Mouse (Mus musculus) 416B (cell line): ENCODE measurements at regions not wholly inside any gene's neighbourhood (a gene's known extent, or its start where the extent isn't known, plus 50 kb on each side); places are given as distances from the start of the nearest gene placed in this dataset.

ENCODE experiments used
- DNase-seq: peaks from one replicate; pipeline ENCODE4 v3.0.0; 2011; ENCODE audit warnings: low read depth

DNA sequence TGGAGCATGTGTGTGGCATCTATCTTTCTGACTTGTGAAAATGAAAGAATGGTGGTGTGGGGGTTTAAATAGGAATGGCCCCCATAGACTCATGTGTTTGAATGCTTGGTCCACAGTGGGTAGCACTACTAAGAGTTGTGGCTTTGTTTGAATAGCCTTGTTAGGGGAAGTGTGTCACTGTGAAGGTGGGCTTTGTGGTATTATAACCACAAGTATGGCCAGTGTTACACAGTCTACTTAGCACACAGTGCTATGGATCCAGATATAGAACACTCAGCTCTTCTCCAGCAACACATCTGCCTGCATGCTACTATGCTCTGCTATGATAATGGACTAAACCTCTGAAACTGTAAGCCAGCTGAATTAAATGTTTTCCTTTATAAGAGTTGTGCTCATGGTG lies 184.9 kb downstream of the Gm11361 start:
- DNase-seq: peak; percentile 30

DNA sequence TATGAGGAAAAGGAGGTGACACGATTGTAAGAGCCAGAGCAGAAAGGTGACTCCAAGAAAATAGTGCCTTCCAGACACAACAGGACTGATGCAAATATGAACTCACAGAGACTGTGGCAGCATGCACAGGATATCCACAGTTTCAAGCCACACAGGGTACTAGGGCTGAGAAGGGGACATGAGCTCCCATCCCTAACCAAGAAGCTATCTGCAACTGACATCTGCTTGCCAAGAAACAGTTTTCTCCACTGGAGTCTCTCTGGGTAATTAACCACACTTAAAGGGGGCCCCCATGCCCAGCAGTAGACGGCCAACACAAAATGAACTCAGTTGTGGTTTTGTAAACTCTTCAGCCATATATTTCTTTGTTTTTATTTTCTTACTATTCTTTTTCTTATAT lies 176.1 kb downstream of the Gm11361 start:
- DNase-seq: no peak

DNA sequence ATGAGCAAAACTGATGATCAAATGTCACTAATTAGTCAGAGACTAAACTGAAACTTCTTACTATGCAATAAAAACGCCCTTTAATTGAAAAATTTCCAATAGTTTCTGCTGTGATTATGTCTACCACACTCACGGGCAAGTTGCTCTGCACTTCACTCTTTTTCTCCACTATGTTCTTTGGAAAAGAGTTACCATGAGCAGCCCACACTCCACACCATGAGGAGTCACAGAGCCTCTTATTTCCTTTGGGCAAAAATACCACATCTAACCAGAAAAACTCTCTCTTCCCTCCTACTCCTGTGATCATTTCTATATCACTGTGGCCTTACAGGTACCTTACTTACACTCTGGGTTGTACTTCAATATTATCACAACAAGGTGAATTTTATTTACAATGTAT lies 174.7 kb downstream of the Gm11361 start:
- no peak for DNase-seq

DNA sequence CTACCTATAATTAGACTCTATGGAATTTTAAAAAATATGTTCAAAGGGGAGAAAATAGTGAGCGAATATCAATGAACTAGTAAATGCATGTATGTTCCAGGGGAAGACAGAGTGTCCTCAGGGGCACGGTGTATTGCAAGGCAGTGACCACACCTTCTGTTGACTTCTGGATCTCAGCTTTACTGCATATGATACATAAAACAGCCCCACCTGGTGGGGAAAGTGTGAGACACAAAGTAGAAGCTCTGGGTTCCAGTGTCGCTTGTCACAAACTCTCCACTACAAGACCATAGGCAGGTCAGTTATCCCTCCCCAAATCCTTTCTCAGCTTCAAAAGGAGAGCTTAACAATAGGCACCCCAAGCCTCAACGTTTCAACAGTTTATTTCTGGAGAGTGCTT lies 168.8 kb downstream of the Gm11361 start:
- DNase-seq: peak; percentile 41

DNA sequence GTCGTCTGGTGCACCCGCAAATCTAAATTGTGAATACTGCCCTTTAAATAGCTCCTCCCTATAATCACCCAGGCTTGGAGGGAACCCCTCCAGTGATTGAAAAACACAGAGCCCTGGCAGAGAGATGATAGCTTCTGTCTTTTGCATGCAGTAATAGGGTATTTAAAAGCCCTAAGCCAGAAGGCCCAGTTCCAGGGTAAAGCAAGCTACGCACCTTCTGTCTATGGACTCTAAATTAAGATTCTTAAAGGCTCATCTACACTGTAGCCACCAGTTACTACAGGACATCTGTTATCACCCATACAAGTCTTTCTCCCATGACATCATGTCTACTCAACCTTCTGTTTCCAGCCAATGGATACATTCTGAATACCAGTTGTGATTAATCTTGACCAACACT lies 167.8 kb downstream of the Gm11361 start:
- no peak for DNase-seq

DNA sequence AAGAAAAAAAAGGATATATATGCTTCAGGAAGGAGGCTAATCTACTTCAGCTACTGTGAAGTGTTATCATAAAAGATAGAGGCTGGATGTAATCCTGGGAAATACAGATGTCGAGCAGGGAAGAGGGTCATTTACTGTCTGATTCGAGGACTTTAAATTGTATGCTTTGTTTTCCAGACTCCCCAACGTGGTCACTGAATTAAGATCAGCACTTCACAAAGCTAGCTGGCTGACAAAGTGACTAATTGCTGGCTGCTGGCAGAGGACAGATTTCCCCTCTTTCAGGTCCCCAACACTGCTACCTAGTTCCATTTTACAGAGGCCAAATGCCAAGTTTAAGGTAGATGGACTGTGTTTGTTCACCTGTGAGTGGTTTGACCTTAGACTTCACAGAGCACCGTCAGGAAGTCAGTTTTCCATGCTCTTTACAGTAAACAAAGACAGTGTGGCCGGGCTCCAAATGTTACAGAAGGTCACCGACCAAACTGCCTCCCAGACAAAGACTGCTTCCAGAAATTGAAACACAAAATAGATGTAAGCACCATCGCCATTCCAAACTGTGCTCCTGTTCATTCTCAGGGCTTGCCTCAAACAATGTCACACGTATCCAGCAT lies 167.2 kb downstream of the Gm11361 start:
- no peak for DNase-seq

DNA sequence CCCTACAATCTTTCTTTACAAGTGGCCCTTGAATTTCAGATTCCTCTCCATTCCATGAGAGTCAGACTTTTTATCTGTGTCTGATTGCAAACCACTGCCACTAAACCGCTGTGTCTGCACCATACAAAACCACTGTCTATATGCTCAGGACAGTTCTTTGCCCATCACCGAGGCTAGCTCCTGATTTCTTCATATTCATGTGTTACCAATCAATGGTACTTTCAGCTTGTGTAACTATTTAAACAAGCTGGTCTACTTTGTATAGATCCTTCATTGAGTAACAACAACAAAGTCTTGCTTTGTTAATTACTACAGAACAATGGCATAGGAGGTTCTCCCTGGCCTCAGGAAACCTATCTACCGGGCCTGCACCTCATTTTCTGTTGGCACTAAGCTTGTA lies 164.0 kb downstream of the Gm11361 start:
- DNase-seq: no peak

DNA sequence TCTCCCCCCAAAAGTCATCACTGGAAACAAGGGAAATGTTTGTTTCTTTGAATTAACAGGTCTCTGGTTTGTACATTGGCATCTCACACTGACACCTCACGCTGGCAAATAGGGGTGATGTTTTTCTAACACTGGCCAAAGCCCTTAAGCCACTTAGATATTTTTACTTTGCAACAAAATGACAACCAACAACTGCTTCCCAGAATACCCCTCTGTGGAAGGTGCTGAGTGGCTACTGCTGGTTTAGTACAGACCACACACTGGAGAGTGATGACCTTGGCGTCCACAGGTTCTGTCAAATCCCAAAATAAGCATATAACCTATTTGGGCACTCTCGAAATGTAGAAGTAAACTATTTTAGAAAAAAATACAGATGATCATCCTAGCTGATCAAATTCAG lies 163.3 kb downstream of the Gm11361 start:
- DNase-seq: no peak

DNA sequence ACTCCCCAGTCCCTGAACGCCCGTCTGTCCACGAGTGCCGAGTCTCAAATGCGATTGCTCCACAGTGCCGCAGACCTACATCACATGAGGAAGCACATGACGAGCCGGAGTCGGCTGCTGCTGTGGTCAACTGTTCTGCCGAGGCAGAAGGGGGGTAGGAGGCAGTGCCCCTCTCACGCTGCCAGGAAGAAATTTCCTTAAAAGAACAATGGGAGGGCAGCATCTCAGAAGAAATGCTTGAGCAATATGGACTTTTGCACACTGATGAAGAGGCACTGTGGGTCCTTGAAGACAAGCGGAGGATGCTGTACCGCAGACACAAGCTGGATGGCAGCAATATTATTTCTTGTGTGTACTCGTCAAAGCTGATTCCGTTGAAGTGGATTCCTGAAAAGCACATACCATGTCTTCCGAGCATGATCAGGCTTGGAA lies 162.6 kb downstream of the Gm11361 start:
- peak; percentile 63 for DNase-seq

DNA sequence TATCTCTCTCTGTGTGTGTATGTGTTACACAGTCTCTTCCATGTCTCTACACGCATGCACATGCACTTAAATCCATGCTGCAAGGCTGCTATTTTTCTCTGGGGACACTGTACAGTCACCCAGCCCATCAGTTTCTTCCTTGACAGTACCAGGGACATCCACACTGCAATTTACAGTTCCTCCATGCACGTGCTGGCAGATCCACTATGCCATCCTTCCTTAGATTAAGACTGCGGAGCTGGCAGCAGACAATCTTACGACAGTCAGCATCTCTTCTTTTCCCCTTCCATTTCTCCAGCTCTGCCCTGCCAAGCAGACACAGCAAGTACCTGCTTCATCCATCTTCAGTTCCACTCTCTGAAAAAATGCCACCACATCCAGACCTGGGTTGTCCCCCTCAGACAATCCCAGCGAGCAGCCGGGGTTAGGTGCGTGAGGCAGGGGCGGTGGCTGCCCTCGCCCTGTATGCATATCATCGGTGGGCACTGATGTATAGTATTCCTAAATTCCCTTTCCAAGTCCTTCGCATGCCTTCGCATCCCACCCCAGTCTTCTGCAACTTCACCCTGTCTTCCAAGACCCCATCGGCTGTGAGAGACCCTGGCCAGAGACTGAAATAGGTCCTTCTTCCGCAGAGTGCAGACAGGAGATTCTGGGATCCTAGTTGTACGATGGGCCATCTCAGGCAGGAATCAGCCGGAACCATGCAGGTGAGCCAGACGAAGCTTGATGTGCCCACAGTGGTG lies 161.8 kb downstream of the Gm11361 start:
- no peak for DNase-seq

DNA sequence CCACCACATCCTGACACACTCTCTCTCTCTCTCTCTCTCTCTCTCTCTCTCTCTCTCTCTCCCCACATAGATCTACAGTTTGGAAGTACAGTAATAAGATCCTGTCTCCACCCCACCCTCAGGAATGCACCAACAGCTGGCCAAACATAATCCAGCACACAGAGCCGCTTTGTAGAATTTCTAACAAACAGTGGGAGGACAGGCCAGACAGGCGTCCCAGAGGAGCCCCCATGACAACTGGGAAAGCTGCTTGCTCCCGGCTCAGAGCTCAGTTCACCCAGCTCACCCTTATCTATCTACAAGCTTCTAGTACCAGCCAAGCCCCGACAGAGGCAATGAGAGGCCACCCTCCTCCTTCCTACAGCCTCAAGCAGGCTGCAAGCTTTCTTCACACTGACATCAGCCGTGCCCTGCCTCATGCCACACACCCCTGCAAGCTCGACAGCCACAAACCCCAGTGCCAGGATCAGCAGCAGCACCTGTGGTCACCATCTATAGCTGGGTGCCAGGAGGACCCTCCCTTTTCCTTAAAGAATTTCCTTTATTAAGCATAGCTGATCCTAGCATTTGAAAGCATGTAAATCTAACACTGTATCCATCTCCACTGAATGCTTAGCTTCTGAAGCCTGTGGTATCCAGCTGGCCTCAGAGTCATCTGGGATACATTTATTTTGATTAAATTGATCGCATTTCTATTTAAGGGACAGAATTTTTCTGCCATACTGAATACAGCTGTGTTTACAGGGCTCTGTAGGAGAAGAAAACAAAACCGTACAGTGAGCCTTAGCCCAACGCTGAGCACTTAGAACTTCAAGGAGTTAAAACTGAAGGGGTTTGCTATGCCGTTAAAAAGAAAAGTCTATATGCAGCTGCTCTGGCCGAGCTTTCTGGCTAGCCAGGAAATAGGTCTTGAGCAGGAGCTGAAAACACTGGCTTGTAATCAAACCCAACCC lies 160.9 kb downstream of the Gm11361 start:
- DNase-seq: peak; percentile 46

DNA sequence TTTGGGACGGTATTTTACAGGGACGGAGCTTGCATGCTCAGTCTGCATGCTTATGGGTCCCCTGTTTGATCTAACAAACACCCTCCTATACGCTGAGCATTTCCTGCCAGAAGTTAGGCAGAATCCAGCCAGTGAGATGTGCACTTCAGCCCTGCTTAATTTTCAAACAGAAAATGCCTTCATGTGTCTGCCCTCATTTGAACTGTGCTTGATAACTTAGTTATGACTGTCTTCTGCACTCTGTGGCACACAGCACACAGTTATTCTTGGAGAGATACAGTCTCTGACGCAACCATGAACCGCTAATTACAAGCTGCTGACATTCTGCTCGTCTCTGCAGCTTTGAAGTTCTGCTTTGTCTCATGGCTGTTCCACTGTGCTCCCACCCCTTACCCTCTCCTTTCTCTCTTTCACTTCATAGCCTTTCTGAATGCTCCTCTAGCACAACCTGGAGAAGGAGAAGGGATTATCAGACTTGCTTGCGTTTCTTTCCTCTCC lies 160.2 kb downstream of the Gm11361 start:
- DNase-seq: peak; percentile 62

DNA sequence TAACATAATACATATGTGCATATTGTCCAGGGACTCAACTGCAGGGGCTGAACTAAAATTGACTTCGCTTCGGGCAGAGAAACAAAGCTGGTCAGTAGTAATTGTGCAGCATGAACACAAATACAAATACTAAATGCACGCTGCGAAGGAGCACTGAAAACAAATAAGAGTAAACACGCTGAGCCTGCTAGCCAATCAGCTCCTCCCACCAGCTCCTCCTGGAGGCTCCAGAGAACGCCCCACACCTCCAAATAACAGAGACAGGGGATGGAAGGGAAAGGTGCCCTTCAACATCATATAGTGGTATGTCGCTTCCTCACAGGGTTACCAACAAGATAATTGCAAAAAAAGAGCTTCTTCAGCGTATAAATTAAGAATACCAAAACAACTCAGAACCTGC lies 159.6 kb downstream of the Gm11361 start:
- DNase-seq: no peak

DNA sequence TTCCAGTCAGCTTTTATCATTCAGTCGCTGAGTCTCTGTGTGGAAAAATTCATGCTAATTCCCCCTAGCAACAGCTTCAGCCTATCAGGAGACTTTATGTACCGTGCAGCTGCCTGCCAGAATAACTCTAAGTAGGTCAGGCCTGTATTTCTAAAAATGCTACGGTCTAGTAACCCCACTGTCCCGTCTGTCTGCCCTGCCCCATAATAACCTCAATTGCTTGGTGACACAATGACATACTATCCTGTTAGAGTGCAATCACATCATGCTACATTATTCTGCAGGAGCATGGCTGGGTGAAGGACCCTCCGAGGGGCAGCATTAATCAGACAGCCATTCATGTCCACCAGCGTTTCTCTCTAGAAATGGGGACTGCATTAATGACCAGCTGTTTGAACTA lies 158.9 kb downstream of the Gm11361 start:
- DNase-seq: no peak

DNA sequence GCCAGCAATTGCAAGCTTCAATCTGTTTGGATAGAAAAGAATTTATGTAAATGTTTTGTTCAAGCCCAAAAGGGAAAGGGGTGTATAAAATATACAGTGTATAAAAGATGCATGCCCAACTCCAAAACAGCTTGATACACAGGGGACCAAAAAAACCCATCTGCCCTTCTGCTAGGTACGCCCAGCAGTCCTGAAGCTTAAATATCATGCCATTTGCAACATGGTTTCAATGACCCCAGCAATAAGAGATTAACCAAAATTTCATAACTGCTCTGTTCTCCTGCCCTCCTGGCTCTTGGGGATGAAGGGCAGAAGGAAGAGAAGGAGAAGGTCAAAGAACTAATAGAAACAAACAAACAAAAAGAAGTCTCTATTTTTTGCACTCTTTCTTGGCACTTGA lies 158.4 kb downstream of the Gm11361 start:
- no peak for DNase-seq

DNA sequence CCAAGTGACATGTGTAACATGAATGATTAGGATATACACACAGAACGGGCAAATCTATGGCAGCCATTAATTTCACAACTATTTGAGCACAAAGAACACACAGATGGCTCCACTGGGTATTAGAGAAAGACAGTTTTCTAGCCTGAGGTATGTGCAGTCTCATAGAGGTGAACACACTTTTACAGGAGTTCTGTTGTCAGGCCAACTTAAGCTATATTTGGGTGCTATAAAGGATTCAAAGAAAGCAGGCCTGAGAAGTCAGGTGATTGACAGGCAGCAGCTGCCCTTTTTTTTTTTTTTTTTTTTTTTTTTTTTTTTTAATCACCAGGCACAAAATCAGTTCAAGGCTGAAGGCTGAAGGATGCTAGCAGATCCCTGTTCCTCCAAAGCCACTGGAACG lies 153.0 kb downstream of the Gm11361 start:
- no peak for DNase-seq

DNA sequence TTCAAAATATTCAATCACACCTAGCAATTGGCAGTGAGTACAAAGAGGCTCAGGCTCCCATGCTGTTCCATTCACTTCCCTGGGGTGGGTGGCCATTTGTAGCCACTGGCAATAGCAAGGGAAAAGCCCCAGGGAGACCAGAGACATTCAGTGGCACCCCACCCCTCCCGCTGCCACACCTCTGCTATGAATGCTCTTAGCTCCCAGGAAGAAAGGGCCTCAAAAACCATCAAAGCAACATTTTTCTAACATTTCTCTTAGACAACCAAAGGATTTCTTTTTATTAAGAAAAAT lies 152.2 kb downstream of the Gm11361 start:
- no peak for DNase-seq

DNA sequence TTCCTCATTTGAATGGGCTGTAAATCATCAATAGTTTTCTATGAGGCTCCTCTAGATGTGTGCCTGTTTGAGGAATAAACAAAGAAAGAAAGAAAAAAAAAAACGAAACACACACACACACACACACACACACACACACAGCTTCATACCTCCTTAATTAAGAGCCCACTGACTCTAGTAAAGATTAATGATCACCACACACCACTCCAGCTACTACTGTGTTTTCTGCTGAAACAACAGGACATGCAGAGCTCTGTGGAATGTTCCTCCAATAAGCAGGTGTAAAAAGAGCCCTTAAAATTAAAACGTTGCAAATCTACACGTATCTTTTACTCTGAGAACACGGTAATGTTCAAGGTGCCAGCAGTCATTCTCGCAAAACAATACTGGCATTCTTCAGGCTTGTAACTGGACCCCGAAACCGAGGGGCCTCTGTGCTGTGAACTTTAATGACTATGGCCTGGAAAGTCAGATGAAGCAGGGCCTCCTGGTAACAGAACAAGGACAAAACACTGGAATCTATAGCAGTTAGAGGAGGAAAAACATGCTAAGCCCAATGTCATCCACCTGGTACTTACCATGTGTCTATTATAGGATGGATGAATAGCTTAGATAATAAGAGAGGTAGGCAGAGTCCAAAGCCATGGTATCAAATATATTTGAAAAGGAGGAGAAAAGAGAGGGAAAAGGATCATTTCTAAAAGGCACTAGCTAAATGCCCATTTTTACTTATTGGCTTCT lies 151.7 kb downstream of the Gm11361 start:
- DNase-seq: no peak

DNA sequence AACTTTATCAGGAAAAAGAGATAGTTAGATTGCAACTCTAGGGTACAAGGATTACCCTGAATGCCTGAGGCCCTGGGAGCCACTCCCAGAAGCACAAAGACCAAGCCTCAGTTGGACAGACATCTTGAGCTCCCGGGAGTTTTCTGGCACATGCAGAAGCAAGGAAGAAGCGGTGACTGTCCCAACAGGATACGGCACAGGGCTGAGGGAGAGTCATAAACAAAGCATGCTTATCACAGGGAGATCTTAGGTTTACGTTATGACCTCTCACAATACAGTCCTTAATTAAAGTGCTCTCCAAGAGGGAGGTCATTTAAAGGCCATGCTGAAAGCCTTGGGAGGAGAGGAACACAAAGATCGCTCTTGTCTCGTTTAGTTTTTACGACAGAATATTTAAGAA lies 143.1 kb downstream of the Gm11361 start:
- DNase-seq: no peak
